Mouse (Mus musculus): ENCODE results near the gene Zcchc4. TPM values are rescaled to one million over a fixed set of nuclear protein-coding genes. Genes with fewer than 3 reads are reported as not detected.
A peak's percentile ranks its signal among the peaks of the same experiment; 100 is the strongest.

Zcchc4 gene
- total RNA-seq, 1 experiment from 2014 or later, result 10.4 TPM

DNA sequence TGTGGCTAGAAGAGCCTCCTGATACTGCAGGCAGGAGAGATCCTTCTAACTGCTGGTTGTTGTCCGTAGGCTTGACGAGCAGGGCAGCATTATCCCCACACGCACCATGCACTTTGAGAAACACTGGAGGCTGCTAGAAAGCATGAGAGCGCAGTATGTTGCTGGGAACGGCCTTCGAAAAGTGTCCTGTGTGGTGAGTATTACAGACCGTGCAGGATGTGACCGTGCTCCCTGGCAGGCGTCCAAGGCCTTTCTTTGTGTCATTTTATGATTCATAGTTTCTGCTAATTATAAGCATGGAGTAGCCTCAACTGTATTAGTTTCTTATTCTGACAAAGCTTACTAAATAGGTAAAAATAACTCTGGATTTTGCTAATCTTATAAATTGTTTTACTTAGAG is 90.6 kb downstream of the Zcchc4 start:
- no peak for ATAC-seq (replicated peaks; ENCODE audit: insufficient number of reproducible peaks, low FRiP score, low TSS enrichment, poor library complexity, severe bottlenecking)

DNA sequence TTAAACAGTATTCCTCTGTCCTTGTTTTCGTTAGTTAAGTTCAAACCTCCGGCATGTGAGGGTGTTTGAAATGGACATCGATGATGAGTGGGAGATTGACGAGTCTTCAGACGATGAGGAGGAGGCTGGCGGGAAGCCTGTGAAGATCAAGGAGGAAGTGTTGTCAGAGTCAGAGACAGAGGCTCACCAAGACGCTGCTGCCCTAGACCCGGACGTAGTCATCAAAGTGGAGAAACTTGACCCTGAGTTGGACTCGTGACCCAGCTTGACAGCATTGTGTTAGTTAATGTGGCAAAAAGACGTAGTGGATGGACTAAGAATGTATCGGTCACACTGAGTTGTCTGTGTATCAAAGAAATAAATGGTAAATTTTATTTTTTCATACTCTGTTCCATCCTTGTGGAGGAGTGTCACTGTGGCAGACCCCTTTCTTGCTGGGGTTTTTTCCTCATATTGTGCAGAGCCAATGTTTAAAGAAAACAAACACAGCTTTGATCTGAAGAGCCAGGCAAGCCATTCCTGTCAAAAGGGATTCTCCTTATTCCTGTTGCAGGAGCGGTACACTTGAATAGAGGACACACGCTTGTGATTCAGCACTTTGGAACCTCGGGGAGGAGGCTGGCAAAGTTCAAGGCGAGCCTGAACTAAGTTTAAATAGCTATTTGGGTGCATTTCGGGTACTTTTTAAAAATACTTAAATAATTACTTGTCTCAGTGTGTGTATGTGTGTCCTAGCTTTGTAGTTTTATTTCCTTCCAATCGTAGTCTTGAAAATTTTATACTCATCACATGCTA is 91.3 kb downstream of the Zcchc4 start:
- no peak for ATAC-seq (replicated peaks; ENCODE audit: insufficient number of reproducible peaks, low FRiP score, low TSS enrichment, poor library complexity, severe bottlenecking)

DNA sequence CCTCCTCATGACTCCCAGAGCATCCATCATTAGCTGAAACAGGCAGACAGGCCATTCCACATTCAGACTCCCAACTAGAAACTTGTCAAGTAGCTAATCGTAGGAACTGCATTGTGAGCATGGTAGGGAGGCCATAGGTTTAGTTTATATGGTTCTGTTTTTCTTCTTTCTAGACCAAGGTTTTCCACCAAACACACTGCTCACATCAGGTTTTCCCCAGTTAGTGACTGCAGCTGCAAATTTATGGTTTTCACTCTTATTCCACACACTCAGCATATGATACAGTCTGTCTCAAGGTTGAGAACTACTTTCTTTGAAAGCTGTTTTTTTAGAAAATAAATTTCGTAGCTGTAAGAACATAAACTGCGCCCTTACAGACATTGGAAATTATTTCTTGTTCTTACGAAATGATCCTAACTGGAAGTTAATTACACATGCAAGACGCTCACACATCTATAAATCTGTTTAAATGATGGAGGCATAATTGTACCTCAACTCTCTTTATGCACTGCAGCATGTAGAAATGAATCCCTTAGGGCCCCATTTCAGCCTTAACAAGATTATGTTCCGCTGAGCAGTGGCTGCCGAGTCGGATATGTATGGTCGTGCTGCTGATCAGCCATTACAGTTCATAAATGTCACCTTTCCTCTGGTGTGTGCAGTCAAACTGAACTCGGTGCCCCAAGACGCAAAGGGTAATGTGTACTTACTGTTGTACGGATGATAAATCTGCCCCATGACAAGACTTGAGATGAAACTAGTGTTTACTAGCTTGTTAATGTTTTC is 93.9 kb downstream of the Zcchc4 start:
- no peak for ATAC-seq (replicated peaks; ENCODE audit: insufficient number of reproducible peaks, low FRiP score, low TSS enrichment, poor library complexity, severe bottlenecking)

DNA sequence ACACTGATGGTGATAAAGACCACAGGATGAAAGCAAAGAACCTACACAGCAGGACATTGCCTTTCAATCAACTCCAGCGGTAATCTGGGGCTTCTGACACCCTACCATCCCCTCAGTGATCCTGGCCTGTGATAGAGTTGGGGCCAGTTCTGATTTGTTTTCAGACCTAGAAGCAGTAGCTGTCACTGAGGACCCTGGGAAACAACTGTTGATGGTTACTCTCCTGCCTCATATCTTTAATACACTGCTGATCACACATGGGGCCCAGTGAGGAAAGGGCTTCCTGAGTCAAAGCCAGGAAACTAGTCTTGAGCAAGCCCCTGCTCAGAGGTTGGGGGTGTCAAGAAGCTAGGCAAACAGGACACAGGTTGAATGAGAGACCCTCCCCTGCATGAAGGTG is 96.3 kb downstream of the Zcchc4 start:
- 0 out of 2 replicates have a peak, but pooled peaks have one; percentile 28 for ATAC-seq (replicated peaks; ENCODE audit: insufficient number of reproducible peaks, low FRiP score, low TSS enrichment, poor library complexity, severe bottlenecking)

DNA sequence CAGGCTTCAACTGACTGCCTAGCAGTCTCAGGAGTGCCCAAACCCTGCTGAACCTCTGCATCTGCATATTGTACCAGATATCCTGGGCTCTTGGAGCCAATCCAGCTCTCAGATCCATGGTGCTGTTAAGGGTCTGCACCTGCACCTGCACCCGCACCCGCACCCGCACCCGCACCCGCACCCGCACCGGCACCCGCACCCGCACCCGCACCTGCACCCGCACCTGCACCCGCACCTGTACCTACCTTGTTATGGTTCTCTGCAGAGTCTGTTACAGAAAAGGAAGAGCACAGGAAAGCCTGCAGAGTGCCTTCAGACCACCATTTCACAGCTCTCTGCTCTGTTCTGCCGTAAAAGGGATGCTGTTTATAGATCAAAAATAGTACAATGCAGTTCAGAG is 96.8 kb downstream of the Zcchc4 start:
- ATAC-seq (replicated peaks; ENCODE audit: insufficient number of reproducible peaks, low FRiP score, low TSS enrichment, poor library complexity, severe bottlenecking), result no peak

Other genes starting within 250 kb of the Zcchc4 start
- gene Lgi2, start 208.9 kb upstream of the Zcchc4 start, total RNA-seq (2017), result 0.10 TPM in 1 of 3 replicates, not detected in the others
- 8.8 to 16.1 TPM (median 10.9 TPM) in 3 replicates for gene Sepsecs, start 105.7 kb upstream of the Zcchc4 start, total RNA-seq (2017)
- 10.7 to 27.5 TPM (median 22.0 TPM) in 3 replicates for gene Pi4k2b, start 33.8 kb upstream of the Zcchc4 start, total RNA-seq (2017)
- 44.5 to 78.4 TPM (median 70.0 TPM) in 3 replicates for gene Anapc4, start 58.6 kb downstream of the Zcchc4 start, total RNA-seq (2017)